Mouse (Mus musculus) left cerebral cortex, adult 9 months (tissue): ENCODE data around the gene Ube2c.
A peak's percentile ranks its signal among the peaks of the same experiment; 100 is the strongest.

ENCODE experiments used
- DNase-seq, 2 experiments: peaks; one replicate each; pipeline ENCODE4 v3.0.0; 2022; ENCODE audit warnings: low spot score in 2 of 2

Ube2c gene

GRCm38 (mm10) chr2:164821060-164821459 is 51.4 kb downstream of the Ube2c start:
- DNase-seq, result no peak

GRCm38 (mm10) chr2:164822636-164823165 is 53.0 kb downstream of the Ube2c start, which contains the start of gene Zswim1:
Gene Zswim1, plus strand, starts transcription at chr2:164822686.
- DNase-seq, result peak; percentile 97 to 100

GRCm38 (mm10) chr2:164823181-164823585 is 53.5 kb downstream of the Ube2c start:
- DNase-seq, result peak in 1 of 2 experiments; percentile 49

GRCm38 (mm10) chr2:164823969-164824368 is 54.3 kb downstream of the Ube2c start:
- DNase-seq, result no peak

GRCm38 (mm10) chr2:164825521-164825920 is 55.8 kb downstream of the Ube2c start:
- DNase-seq, result no peak

- no peak for DNase-seq
Measured at GRCm38 (mm10) chr2:164827146-164827850, 57.6 kb downstream of the Ube2c start.
